Mouse (Mus musculus) liver, adult 2 months (tissue): ENCODE data around the gene Gm10717.
"Not testable (repeated sequence)": the region's sequence is repeated elsewhere in the genome, so short reads cannot be mapped to it uniquely, and the experiment has no call there.

Source experiments
- CTCF ChIP-seq: fragments of 200-500 bp; IDR thresholded peaks from 2 replicates; pipeline ENCODE4 v1.5.1; 2011; ENCODE audit warnings: low read depth, low read length, control low read depth
- POLR2A ChIP-seq: fragments of 200-500 bp; IDR thresholded peaks from 2 replicates; pipeline ENCODE4 v1.6.1; 2011; ENCODE audit warnings: low read length, control low read depth; ENCODE audit not compliant: insufficient read depth; ENCODE audit errors: extremely low read depth

DNA sequence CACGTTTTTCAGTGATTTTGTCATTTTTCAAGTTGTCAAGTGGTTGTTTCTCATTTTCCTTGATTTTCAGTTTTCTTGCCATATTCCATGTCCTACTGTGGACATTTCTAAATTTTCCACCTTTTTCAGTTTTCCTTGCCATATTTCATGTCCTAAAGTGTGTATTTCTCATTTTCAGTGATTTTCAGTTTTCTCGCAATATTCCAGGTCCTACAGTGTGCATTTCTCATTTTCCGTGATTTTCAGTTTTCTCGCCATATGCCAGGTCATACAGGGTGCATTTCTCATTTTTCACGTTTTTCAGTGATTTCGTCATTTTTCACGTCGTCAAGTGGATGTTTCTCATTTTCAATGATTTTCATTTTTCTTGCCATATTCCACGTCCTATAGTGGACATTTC lies 6.3 kb upstream of the Gm10717 start:
- TF ChIP-seq CTCF, POLR2A: not testable (repeated sequence)
